ENCODE assay signal across 35 mouse cellular contexts in the genomic region with DNA sequence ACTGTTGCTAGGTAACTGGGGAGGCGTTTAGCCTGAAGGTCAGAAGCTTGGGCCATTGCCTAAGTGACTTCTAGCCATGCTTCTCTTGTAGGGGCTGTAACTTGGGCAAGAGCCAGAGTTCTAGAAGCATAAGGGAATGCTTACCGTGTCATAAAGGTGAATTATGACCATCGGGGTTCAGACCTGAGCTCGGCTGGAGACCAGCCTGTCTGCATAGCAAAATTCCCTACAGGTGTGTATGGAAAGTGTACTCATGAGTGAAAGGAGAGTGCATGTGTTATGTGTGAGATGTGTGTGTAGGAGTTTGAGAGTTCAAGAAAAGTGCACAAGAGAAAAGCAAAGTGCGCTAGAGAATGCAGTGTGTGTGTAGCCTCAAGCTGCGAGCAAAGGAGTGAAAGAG.
"Had no signal": no experiment of that assay in that cellular context is flagged by ENCODE, and none has a peak within 500 bp of the region (broad histone marks: within the 10 kb centered on the region; RNA-seq: fewer than 3 reads in every experiment).

No protein-coding gene starts in this region.

- H3K9me3 ChIP-seq: heart, embryonic 10.5 days; heart, embryonic 12.5 days; heart, embryonic 13.5 days; heart, embryonic 15.5 days; hindbrain, embryonic 10.5 days; hindbrain, embryonic 12.5 days; hindbrain, embryonic 13.5 days; hindbrain, embryonic 15.5 days; intestine, embryonic 15.5 days had no signal

- ATAC-seq: hindbrain, embryonic 16.5 days; hindbrain, postnatal 0 days; inflammation-experienced regulatory T-cells, adult 6 months; intestine, embryonic 15.5 days; intestine, embryonic 16.5 days; intestine, postnatal 0 days had no signal

- H3K4me3 ChIP-seq: heart, adult 2 months; heart, embryonic 10.5 days; heart, embryonic 12.5 days; heart, embryonic 13.5 days; heart, embryonic 15.5 days; hindbrain, embryonic 10.5 days; hindbrain, embryonic 12.5 days; hindbrain, embryonic 13.5 days; hindbrain, embryonic 15.5 days; intestine, embryonic 15.5 days; layer of hippocampus, adult 2 months had no signal

- H3K36me3 ChIP-seq: heart, embryonic 10.5 days; heart, embryonic 12.5 days; heart, embryonic 13.5 days; heart, embryonic 15.5 days; hindbrain, embryonic 10.5 days; hindbrain, embryonic 12.5 days; hindbrain, embryonic 13.5 days; hindbrain, embryonic 15.5 days; intestine, embryonic 15.5 days had no signal

- H3K4me2 ChIP-seq: heart, embryonic 11.5 days; heart, embryonic 12.5 days; heart, embryonic 13.5 days; heart, embryonic 15.5 days; hindbrain, embryonic 12.5 days; hindbrain, embryonic 13.5 days; hindbrain, embryonic 14.5 days; hindbrain, embryonic 15.5 days; intestine, embryonic 15.5 days had no signal

- H3K4me1 ChIP-seq: heart, embryonic 10.5 days; heart, embryonic 12.5 days; heart, embryonic 13.5 days; heart, embryonic 15.5 days; hindbrain, embryonic 10.5 days; hindbrain, embryonic 12.5 days; hindbrain, embryonic 13.5 days; hindbrain, embryonic 15.5 days; intestine, embryonic 15.5 days had no signal

- H3K9ac ChIP-seq: heart, embryonic 12.5 days; heart, embryonic 13.5 days; heart, embryonic 15.5 days; hindbrain, embryonic 12.5 days; hindbrain, embryonic 13.5 days; hindbrain, embryonic 14.5 days; hindbrain, embryonic 15.5 days; intestine, embryonic 15.5 days had no signal

- H3K27ac ChIP-seq: heart, adult 2 months; heart, embryonic 10.5 days; heart, embryonic 13.5 days; heart, embryonic 15.5 days; hindbrain, embryonic 10.5 days; hindbrain, embryonic 12.5 days; hindbrain, embryonic 13.5 days; hindbrain, embryonic 14.5 days; hindbrain, embryonic 15.5 days; hindbrain, postnatal 0 days; intestine, embryonic 15.5 days; kidney, postnatal 0 days; layer of hippocampus, adult 2 months had no signal

- H3K27me3 ChIP-seq: heart, embryonic 12.5 days; heart, embryonic 13.5 days; heart, embryonic 15.5 days; hindbrain, embryonic 12.5 days; hindbrain, embryonic 13.5 days; hindbrain, embryonic 15.5 days; intestine, embryonic 15.5 days had no signal

- DNase-seq: heart, adult 2 months; heart, postnatal 10 days; heart, postnatal 14 days; heart, postnatal 36 days; heart, postnatal 4 days; kidney, adult 11 months; kidney, adult 18-20 months; kidney, adult 2 months; kidney, adult 8-10 months; kidney, adult 9 months; kidney, postnatal 10 days; kidney, postnatal 14 days; kidney, postnatal 25 days; kidney, postnatal 36 days; kidney, postnatal 4 days; layer of hippocampus, adult 9-11 months; layer of hippocampus, postnatal 36 days had no signal
